Mouse (Mus musculus): ENCODE data around the gene Ppp1r15b.

- TF ChIP-seq CTCF (IDR thresholded peaks at IDR 0.05; ENCODE audit: low read depth, low read length) (peak; percentile 5; the same call in 1 of the 2 replicates), POLR2A (IDR thresholded peaks at IDR 0.05; ENCODE audit: borderline replicate concordance, low read depth, low read length) (no peak)
Observed at GRCm38 (mm10) chr1:133181072-133182015, 50.4 kb downstream of the Ppp1r15b start.
